Mouse (Mus musculus): Measurements from ENCODE around the gene Mob3c.

Gene Mob3c

GRCm38 (mm10) chr4:115878216-115878678 lies 50.4 kb downstream of the Mob3c start:
- no peak for DNase-seq (ENCODE audit: low read depth, low spot score)

GRCm38 (mm10) chr4:115878828-115879227 lies 50.9 kb downstream of the Mob3c start:
- DNase-seq (ENCODE audit: low read depth, low spot score): no peak

GRCm38 (mm10) chr4:115881183-115881582 lies 53.3 kb downstream of the Mob3c start:
- no peak for DNase-seq (ENCODE audit: low read depth, low spot score)

GRCm38 (mm10) chr4:115882195-115882594 lies 54.3 kb downstream of the Mob3c start:
- DNase-seq (ENCODE audit: low read depth, low spot score): no peak

- DNase-seq (ENCODE audit: low read depth, low spot score): no peak
Measured at GRCm38 (mm10) chr4:115884022-115884421, 56.1 kb downstream of the Mob3c start, which contains the start of gene Kncn. Gene Kncn (plus strand): TSS chr4:115884400.

Measured in telencephalon, adult 2 months (tissue).